Mouse (Mus musculus) embryonic fibroblast, embryonic 13.5 days (primary cell): ENCODE measurements around the gene Zfp273.

Experiments
- CTCF ChIP-seq: IDR thresholded peaks from 2 replicates; pipeline ENCODE4 v1.5.1; 2011; ENCODE audit warnings: mild to moderate bottlenecking, control low read depth, low read length, moderate library complexity, borderline replicate concordance; ENCODE audit not compliant: insufficient read depth
- POLR2A ChIP-seq: IDR thresholded peaks from 2 replicates; pipeline ENCODE4 v1.6.1; 2011; ENCODE audit warnings: low read depth, mild to moderate bottlenecking, control low read depth, low read length, moderate library complexity

- TF ChIP-seq CTCF (no peak), POLR2A (no peak)
Observed at GRCm38 (mm10) chr13:67812961-67813709, 405 bp upstream of the Zfp273 start.
